Comparison of ENCODE assay signal across 11 mouse cellular contexts in the genomic region with DNA sequence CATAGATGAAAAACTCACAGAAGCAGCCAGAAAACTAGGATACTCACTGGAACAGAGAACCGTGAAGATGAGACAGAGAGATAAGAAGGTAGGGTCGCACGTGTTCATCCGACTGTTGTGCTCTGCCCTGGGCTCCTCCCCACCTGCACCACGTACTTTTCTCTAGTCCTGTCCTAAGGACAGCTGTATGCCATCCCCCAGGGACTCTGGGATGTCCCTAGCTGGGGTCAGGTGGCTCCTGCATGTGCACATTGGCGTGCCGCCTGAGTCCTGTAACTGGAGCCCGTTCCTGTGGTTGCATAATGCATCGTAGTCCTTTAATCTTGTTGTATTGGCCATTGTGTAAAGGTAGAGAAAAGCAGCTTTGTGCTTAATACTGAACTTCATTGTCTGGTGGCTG. TPM values are rescaled to one million over a fixed set of nuclear protein-coding genes. Genes with fewer than 3 reads are reported as not detected.
DNase-seq lines count a peak whose midpoint lies in the region; ATAC-seq and TF ChIP-seq lines count a peak whose summit lies in the region.
"Had no signal": no experiment of that assay in that cellular context is flagged by ENCODE, and none has a peak within 500 bp of the region (broad histone marks: within the 10 kb centered on the region; RNA-seq: fewer than 3 reads in every experiment).

No protein-coding gene starts in this region.

- TF ChIP-seq CTCF in midbrain, postnatal 0 days (IDR thresholded peaks at IDR 0.05) = no peak
- no peak for TF ChIP-seq CTCF in gastrocnemius, adult 2 months (IDR thresholded peaks at IDR 0.05)

- peaks cover 22% of the 10 kb centered on the region for H3K4me1 ChIP-seq in heart, embryonic 11.5 days (ENCODE audit: control insufficient read depth, insufficient read depth, low read length)
- H3K4me1 ChIP-seq in midbrain, embryonic 16.5 days (ENCODE audit: control insufficient read depth, insufficient read depth, low read length) = no peaks in the 10 kb centered on the region
- H3K4me1 ChIP-seq in midbrain, postnatal 0 days (ENCODE audit: insufficient read depth, low read length) = no peaks in the 10 kb centered on the region
- H3K4me1 ChIP-seq: embryonic facial prominence, embryonic 13.5 days; limb, embryonic 15.5 days had no signal

- H3K79me2 ChIP-seq in myocyte (ENCODE audit: control insufficient read depth, insufficient read depth) = peaks cover 40% of the 10 kb centered on the region

- H3K9ac ChIP-seq in heart, embryonic 11.5 days (ENCODE audit: low read depth, low read length) = no peak overlapping the region
- H3K9ac ChIP-seq in midbrain, embryonic 16.5 days (ENCODE audit: low read depth, low read length) = no peak overlapping the region
- H3K9ac ChIP-seq in midbrain, postnatal 0 days (replicated peaks; ENCODE audit: low read length, poor library complexity, severe bottlenecking) = no peak overlapping the region
- H3K9ac ChIP-seq: embryonic facial prominence, embryonic 13.5 days; limb, embryonic 15.5 days had no signal

- no peak overlapping the region for H3K4me3 ChIP-seq in heart, embryonic 11.5 days (ENCODE audit: low read depth, low read length)
- no peak overlapping the region for H3K4me3 ChIP-seq in midbrain, embryonic 16.5 days (ENCODE audit: low read depth, low read length)
- no peak overlapping the region for H3K4me3 ChIP-seq in midbrain, postnatal 0 days (ENCODE audit: low read depth, low read length)
- H3K4me3 ChIP-seq in gastrocnemius, adult 2 months = no peak overlapping the region
- no peak overlapping the region for H3K4me3 ChIP-seq in myocyte
- H3K4me3 ChIP-seq: embryonic facial prominence, embryonic 13.5 days; limb, embryonic 15.5 days had no signal

- no peaks in the 10 kb centered on the region for H3K27me3 ChIP-seq in heart, embryonic 11.5 days (ENCODE audit: control insufficient read depth, insufficient read depth, low read length)
- no peaks in the 10 kb centered on the region for H3K27me3 ChIP-seq in midbrain, embryonic 16.5 days (ENCODE audit: control insufficient read depth, insufficient read depth, low read depth, low read length)
- H3K27me3 ChIP-seq in midbrain, postnatal 0 days (ENCODE audit: insufficient read depth, low read length) = no peaks in the 10 kb centered on the region
- H3K27me3 ChIP-seq in myocyte (ENCODE audit: control insufficient read depth, insufficient read depth, insufficient read length) = no peaks in the 10 kb centered on the region
- H3K27me3 ChIP-seq: embryonic facial prominence, embryonic 13.5 days; limb, embryonic 15.5 days had no signal

- H3K9me3 ChIP-seq in heart, embryonic 11.5 days (replicated peaks; ENCODE audit: control insufficient read depth, low read length) = no peaks in the 10 kb centered on the region
- H3K9me3 ChIP-seq in midbrain, embryonic 16.5 days (replicated peaks; ENCODE audit: control insufficient read depth, low read length, poor library complexity, severe bottlenecking) = no peaks in the 10 kb centered on the region
- no peaks in the 10 kb centered on the region for H3K9me3 ChIP-seq in midbrain, postnatal 0 days (ENCODE audit: low read length)
- H3K9me3 ChIP-seq: embryonic facial prominence, embryonic 13.5 days; limb, embryonic 15.5 days had no signal

- H3K36me3 ChIP-seq in heart, embryonic 11.5 days (ENCODE audit: control insufficient read depth, insufficient read depth, low read length) = 0 out of 2 replicates have a peak, but pooled peaks cover 3% of the 10 kb centered on the region
- peaks cover 4% of the 10 kb centered on the region; the same call in 1 of the 2 replicates for H3K36me3 ChIP-seq in midbrain, embryonic 16.5 days (ENCODE audit: control insufficient read depth, insufficient read depth, low read length)
- H3K36me3 ChIP-seq in midbrain, postnatal 0 days (ENCODE audit: insufficient read depth, low read length) = no peaks in the 10 kb centered on the region
- H3K36me3 ChIP-seq in myocyte (ENCODE audit: control insufficient read depth, insufficient read depth) = peaks cover 29% of the 10 kb centered on the region

- 88% methylated on average over 9 of the region's 9 CpGs for WGBS in heart, embryonic 11.5 days (ENCODE audit: insufficient replicate concordance)
- WGBS in midbrain, embryonic 16.5 days = 70% methylated on average over 9 of the region's 9 CpGs
- WGBS in midbrain, postnatal 0 days = 74% methylated on average over 9 of the region's 9 CpGs

- no peak overlapping the region for H3K27ac ChIP-seq in heart, embryonic 11.5 days (ENCODE audit: low read depth, low read length)
- H3K27ac ChIP-seq in midbrain, embryonic 16.5 days (ENCODE audit: low read length) = no peak overlapping the region
- no peak overlapping the region for H3K27ac ChIP-seq in midbrain, postnatal 0 days (ENCODE audit: low read depth, low read length)
- peak overlapping the region; percentile 43 for H3K27ac ChIP-seq in gastrocnemius, adult 2 months
- H3K27ac ChIP-seq: embryonic facial prominence, embryonic 13.5 days; limb, embryonic 15.5 days had no signal

- no peak for ATAC-seq in heart, embryonic 11.5 days (replicated peaks; ENCODE audit: insufficient number of reproducible peaks, low FRiP score, low TSS enrichment)
- 0 out of 2 replicates have a peak, but pooled peaks have one; percentile 54 for ATAC-seq in midbrain, embryonic 16.5 days
- ATAC-seq in midbrain, postnatal 0 days (ENCODE audit: low FRiP score) = no peak
- ATAC-seq: hindbrain, embryonic 16.5 days had no signal

- intact Hi-C loops in gastrocnemius, adult 2 months (cut with DNase I) = no loop called here

- peak; percentile 36 for DNase-seq in heart, adult 8-10 months (ENCODE audit: low spot score)
- no peak for DNase-seq in midbrain, postnatal 0 days (ENCODE audit: low spot score)
- peak; percentile 75 for DNase-seq in gastrocnemius, adult 2 months
- no peak for DNase-seq in layer of hippocampus, postnatal 14 days (ENCODE audit: low spot score in 2 of 2)
- no peak for DNase-seq in embryo, embryonic 10.5 days (ENCODE audit: low spot score)

- H3ac ChIP-seq in myocyte (ENCODE audit: control insufficient read depth, insufficient read length) = no peak overlapping the region

- TF ChIP-seq POLR2A in myocyte (IDR thresholded peaks at IDR 0.05; ENCODE audit: insufficient read length, low read depth) = no peak

- H3K4me2 ChIP-seq in heart, embryonic 11.5 days = no peak overlapping the region
- H3K4me2 ChIP-seq in midbrain, embryonic 16.5 days (ENCODE audit: low read length) = no peak overlapping the region
- no peak overlapping the region for H3K4me2 ChIP-seq in midbrain, postnatal 0 days (ENCODE audit: low read depth, low read length, poor library complexity, severe bottlenecking)
- H3K4me2 ChIP-seq in myocyte (ENCODE audit: low read depth) = no peak overlapping the region
- H3K4me2 ChIP-seq: embryonic facial prominence, embryonic 13.5 days; limb, embryonic 15.5 days had no signal

TF ChIP-seq in myocyte, 11 proteins besides CTCF, POLR2A, EP300 and RAD21:
- TF ChIP-seq E2F4 (IDR thresholded peaks at IDR 0.05; ENCODE audit: insufficient read depth) = no peak
- TF ChIP-seq MYOD1 (IDR thresholded peaks at IDR 0.05; ENCODE audit: control insufficient read depth in 1 of 3, insufficient read length in 2 of 3, low read depth in 2 of 3) = peak in 1 of 3 experiments; percentile 34
- no peak for TF ChIP-seq TCF12 (IDR thresholded peaks at IDR 0.05; ENCODE audit: insufficient read depth, poor library complexity, severe bottlenecking)
- TF ChIP-seq MYOG (IDR thresholded peaks at IDR 0.05; ENCODE audit: control insufficient read depth in 1 of 3, insufficient read depth in 1 of 3, insufficient read length in 2 of 3, low read depth in 2 of 3) = peak in 1 of 3 experiments; percentile 50
- peak; percentile 35 for TF ChIP-seq POLR2AphosphoS2 (IDR thresholded peaks at IDR 0.05; ENCODE audit: insufficient read length, low read depth)

RNA-seq across cellular contexts. Expression of gene Hpf1, which starts 9.9 kb away (rescaled TPM):
- 10 to 100 TPM; 16.5 to 23.0 (median 18.8) TPM for total RNA-seq in heart, adult 8-10 months (2022)
- polyA plus RNA-seq in heart, embryonic 11.5 days (2014; fragmentation: Nextera tagmentation; extraction: Ambion mirVana) = 75.0 and 75.8 TPM in 2 replicates
- polyA plus RNA-seq in midbrain, embryonic 16.5 days (2015; fragmentation: Nextera tagmentation; extraction: Ambion mirVana) = 101 and 111 TPM in 2 replicates
- total RNA-seq in midbrain, postnatal 0 days (2014; rRNA removed) = 28.6 and 43.0 TPM in 2 replicates
- 99.1 and 99.5 TPM in 2 replicates for polyA plus RNA-seq in midbrain, postnatal 0 days (2015; fragmentation: Nextera tagmentation; extraction: Ambion mirVana)
- 1 to 10 TPM; 6.0 to 7.9 TPM for total RNA-seq in gastrocnemius, adult 2 months (2021)
- polyA plus RNA-seq in myocyte (2012; fragmentation: generic; extraction: Trizol) = 34.6 TPM
- 10 to 100 TPM; 41.8 to 44.0 TPM for total RNA-seq in layer of hippocampus, postnatal 14 days (2021)

Comparison
In these comparisons a context has a peak if more than half of its experiments do, and no peak if none do; other contexts are left out.
1. DNase-seq: peak in heart, adult 8-10 months (single experiment) and gastrocnemius, adult 2 months (single experiment); none in midbrain, postnatal 0 days (single experiment), layer of hippocampus, postnatal 14 days (0 of 2) and embryo, embryonic 10.5 days (single experiment).